In genomic region chr11:69910781-69911560, GRCm38 (mm10) we compare ENCODE assay signal across 23 mouse cellular contexts. TPM values are rescaled to one million over a fixed set of nuclear protein-coding genes. Genes with fewer than 3 reads are reported as not detected.
A peak's percentile ranks its signal among the peaks of the same experiment; 100 is the strongest.
DNase-seq lines count a peak whose midpoint lies in the region; ATAC-seq lines count a peak whose summit lies in the region.
"Had no signal": no experiment of that assay in that cellular context is flagged by ENCODE, and none has a peak within 500 bp of the region (broad histone marks: within the 10 kb centered on the region; RNA-seq: fewer than 3 reads in every experiment).

No protein-coding gene starts in this region.

- H3K27ac ChIP-seq in forebrain, embryonic 10.5 days = no peak overlapping the region
- H3K27ac ChIP-seq in forebrain, embryonic 16.5 days (ENCODE audit: low read length) = no peak overlapping the region
- no peak overlapping the region for H3K27ac ChIP-seq in kidney, embryonic 15.5 days
- H3K27ac ChIP-seq: layer of hippocampus, adult 2 months; stomach, postnatal 0 days had no signal

- no peak overlapping the region for H3K9ac ChIP-seq in forebrain, embryonic 16.5 days (replicated peaks; ENCODE audit: low read depth, low read length)
- no peak overlapping the region for H3K9ac ChIP-seq in kidney, embryonic 15.5 days

- peaks cover 94% of the 10 kb centered on the region for H3K36me3 ChIP-seq in forebrain, embryonic 10.5 days (replicated peaks)
- H3K36me3 ChIP-seq in forebrain, embryonic 16.5 days (ENCODE audit: control insufficient read depth, insufficient read depth) = peaks cover 63% of the 10 kb centered on the region
- peaks cover 90% of the 10 kb centered on the region for H3K36me3 ChIP-seq in kidney, embryonic 15.5 days

- 93% methylated on average over 17 of the region's 17 CpGs for WGBS in forebrain, embryonic 10.5 days
- 95% methylated on average over 17 of the region's 17 CpGs for WGBS in forebrain, embryonic 16.5 days
- WGBS in kidney, embryonic 15.5 days = 90% methylated on average over 17 of the region's 17 CpGs

- no peak for DNase-seq in forebrain, embryonic 10.5 days (ENCODE audit: extremely low spot score, low spot score)
- DNase-seq in kidney, adult 11 months = peak; percentile 87
- DNase-seq in thymus, postnatal 4 days = peak; percentile 6
- DNase-seq in thymus, postnatal 36 days = no peak
- DNase-seq in yolk sac, embryonic 10.5 days (ENCODE audit: low spot score) = peak; percentile 88
- no peak for DNase-seq in right cerebral cortex, postnatal 14 days
- DNase-seq: adrenal gland, postnatal 36 days; cerebellum, adult 2 months; gastrocnemius, postnatal 14 days; heart, postnatal 36 days; liver; lung, adult 18-20 months; lung, postnatal 14 days; retina, postnatal 1 day; right cerebral cortex, postnatal 4 days had no signal

- no peaks in the 10 kb centered on the region for H3K27me3 ChIP-seq in forebrain, embryonic 10.5 days (ENCODE audit: poor library complexity, severe bottlenecking)
- no peaks in the 10 kb centered on the region for H3K27me3 ChIP-seq in forebrain, embryonic 16.5 days (replicated peaks; ENCODE audit: control insufficient read depth, insufficient read depth, low read length)
- no peaks in the 10 kb centered on the region for H3K27me3 ChIP-seq in kidney, embryonic 15.5 days
- H3K27me3 ChIP-seq: CH12.LX had no signal

- no peak for ATAC-seq in forebrain, embryonic 16.5 days
- ATAC-seq in kidney, embryonic 15.5 days (replicated peaks; ENCODE audit: low FRiP score) = no peak
- ATAC-seq: forebrain, embryonic 14.5 days; midbrain, embryonic 16.5 days had no signal

- H3K4me3 ChIP-seq in forebrain, embryonic 10.5 days = 0 out of 2 replicates have a peak overlapping the region, but pooled peaks have one; percentile 1
- H3K4me3 ChIP-seq in forebrain, embryonic 16.5 days (replicated peaks; ENCODE audit: low read length) = no peak overlapping the region
- no peak overlapping the region for H3K4me3 ChIP-seq in kidney, embryonic 15.5 days (replicated peaks)
- H3K4me3 ChIP-seq: erythroblast, embryonic 14.5 days; layer of hippocampus, adult 2 months had no signal

- H3K4me1 ChIP-seq in forebrain, embryonic 10.5 days = peaks cover 33% of the 10 kb centered on the region
- H3K4me1 ChIP-seq in forebrain, embryonic 16.5 days (replicated peaks; ENCODE audit: control insufficient read depth, insufficient read depth, low read length) = peaks cover 21% of the 10 kb centered on the region
- peaks cover 29% of the 10 kb centered on the region for H3K4me1 ChIP-seq in kidney, embryonic 15.5 days

- H3K9me3 ChIP-seq in forebrain, embryonic 10.5 days = no peaks in the 10 kb centered on the region
- H3K9me3 ChIP-seq in forebrain, embryonic 16.5 days (ENCODE audit: control insufficient read depth, low read length) = no peaks in the 10 kb centered on the region
- no peaks in the 10 kb centered on the region for H3K9me3 ChIP-seq in kidney, embryonic 15.5 days (replicated peaks)

- no peak overlapping the region for H3K4me2 ChIP-seq in forebrain, embryonic 16.5 days (ENCODE audit: low read length)
- no peak overlapping the region for H3K4me2 ChIP-seq in kidney, embryonic 15.5 days

RNA-seq across cellular contexts. Expression of gene Gps2, which starts 2.7 kb away (rescaled TPM):
- 92.4 and 97.3 TPM in 2 replicates for polyA plus RNA-seq in forebrain, embryonic 10.5 days (2016; fragmentation: Nextera tagmentation; extraction: Ambion mirVana)
- polyA plus RNA-seq in forebrain, embryonic 16.5 days (2015; fragmentation: Nextera tagmentation; extraction: Ambion mirVana) = 81.2 and 91.8 TPM in 2 replicates
- 77.8 and 86.2 TPM in 2 replicates for polyA plus RNA-seq in kidney, embryonic 15.5 days (2015; fragmentation: Nextera tagmentation; extraction: Ambion mirVana)

RNA-seq across cellular contexts. Expression of gene Neurl4, which starts 10.1 kb away (rescaled TPM):
- polyA plus RNA-seq in forebrain, embryonic 10.5 days (2016; fragmentation: Nextera tagmentation; extraction: Ambion mirVana) = 14.3 and 14.8 TPM in 2 replicates
- 19.0 and 21.5 TPM in 2 replicates for polyA plus RNA-seq in forebrain, embryonic 16.5 days (2015; fragmentation: Nextera tagmentation; extraction: Ambion mirVana)
- 9.3 and 10.8 TPM in 2 replicates for polyA plus RNA-seq in kidney, embryonic 15.5 days (2015; fragmentation: Nextera tagmentation; extraction: Ambion mirVana)

RNA-seq across cellular contexts. Expression of gene 2810408A11Rik, which starts 10.2 kb away (rescaled TPM):
- 11.9 and 12.2 TPM in 2 replicates for polyA plus RNA-seq in forebrain, embryonic 10.5 days (2016; fragmentation: Nextera tagmentation; extraction: Ambion mirVana)
- polyA plus RNA-seq in forebrain, embryonic 16.5 days (2015; fragmentation: Nextera tagmentation; extraction: Ambion mirVana) = 16.4 and 18.5 TPM in 2 replicates
- polyA plus RNA-seq in kidney, embryonic 15.5 days (2015; fragmentation: Nextera tagmentation; extraction: Ambion mirVana) = 12.6 and 13.0 TPM in 2 replicates

RNA-seq across cellular contexts. Expression of gene Eif5a, which starts 10.8 kb away (rescaled TPM):
- polyA plus RNA-seq in forebrain, embryonic 10.5 days (2016; fragmentation: Nextera tagmentation; extraction: Ambion mirVana) = 2,970 and 2,997 TPM in 2 replicates
- 1,142 and 1,181 TPM in 2 replicates for polyA plus RNA-seq in forebrain, embryonic 16.5 days (2015; fragmentation: Nextera tagmentation; extraction: Ambion mirVana)
- 1,729 and 1,795 TPM in 2 replicates for polyA plus RNA-seq in kidney, embryonic 15.5 days (2015; fragmentation: Nextera tagmentation; extraction: Ambion mirVana)

RNA-seq across cellular contexts. Expression of gene Acap1, which starts 15.6 kb away (rescaled TPM):
- polyA plus RNA-seq in forebrain, embryonic 10.5 days (2016; fragmentation: Nextera tagmentation; extraction: Ambion mirVana) = 0.84 and 1.3 TPM in 2 replicates
- 0.48 and 0.49 TPM in 2 replicates for polyA plus RNA-seq in forebrain, embryonic 16.5 days (2015; fragmentation: Nextera tagmentation; extraction: Ambion mirVana)
- polyA plus RNA-seq in kidney, embryonic 15.5 days (2015; fragmentation: Nextera tagmentation; extraction: Ambion mirVana) = 0.58 and 0.62 TPM in 2 replicates

Comparison
In these comparisons a context has a peak if more than half of its experiments do, and no peak if none do; other contexts are left out.
1. DNase-seq: peak in kidney, adult 11 months (single experiment), thymus, postnatal 4 days (single experiment) and yolk sac, embryonic 10.5 days (single experiment); none in forebrain, embryonic 10.5 days (single experiment), thymus, postnatal 36 days (0 of 2) and right cerebral cortex, postnatal 14 days (single experiment).